Mouse (Mus musculus): Measurements from ENCODE around the gene Yaf2. TPM values are rescaled to one million over a fixed set of nuclear protein-coding genes. Genes with fewer than 3 reads are reported as not detected.

Gene Yaf2
- 44.6 TPM for polyA plus RNA-seq (2014; fragmentation: Illumina TruSeq; extraction: RNeasy Lipid Tissue Mini Kit (QIAGEN cat#74804); ENCODE audit: low replicate concordance)

GRCm38 (mm10) chr15:93336925-93337761 is at the start of gene Yaf2:
Gene Yaf2, minus strand, starts transcription at chr15:93336935.

GRCm38 (mm10) chr15:93274679-93275583 is 61.8 kb downstream of the Yaf2 start, which contains the start of gene Gxylt1:
Gene Gxylt1, minus strand, starts transcription at chr15:93275179.

Other genes with a start within 250 kb of the Yaf2 start
- 21.1 TPM for gene Gxylt1, start 61.8 kb downstream of the Yaf2 start, polyA plus RNA-seq (2014; fragmentation: Illumina TruSeq; extraction: RNeasy Lipid Tissue Mini Kit (QIAGEN cat#74804); ENCODE audit: low replicate concordance)
- gene Zcrb1, start 61.4 kb upstream of the Yaf2 start, polyA plus RNA-seq (2014; fragmentation: Illumina TruSeq; extraction: RNeasy Lipid Tissue Mini Kit (QIAGEN cat#74804); ENCODE audit: low replicate concordance), result 261 TPM
- 22.6 TPM for gene Pphln1, start 61.4 kb upstream of the Yaf2 start, polyA plus RNA-seq (2014; fragmentation: Illumina TruSeq; extraction: RNeasy Lipid Tissue Mini Kit (QIAGEN cat#74804); ENCODE audit: low replicate concordance)

Data from small intestine, adult 10 weeks (tissue).